Mouse (Mus musculus) testis, postnatal 14 days (tissue): ENCODE results near the gene Cwh43.

ENCODE experiments used
- DNase-seq: peaks from one replicate; pipeline ENCODE4 v3.0.0; 2021; ENCODE audit warnings: low spot score

Cwh43 gene

DNA sequence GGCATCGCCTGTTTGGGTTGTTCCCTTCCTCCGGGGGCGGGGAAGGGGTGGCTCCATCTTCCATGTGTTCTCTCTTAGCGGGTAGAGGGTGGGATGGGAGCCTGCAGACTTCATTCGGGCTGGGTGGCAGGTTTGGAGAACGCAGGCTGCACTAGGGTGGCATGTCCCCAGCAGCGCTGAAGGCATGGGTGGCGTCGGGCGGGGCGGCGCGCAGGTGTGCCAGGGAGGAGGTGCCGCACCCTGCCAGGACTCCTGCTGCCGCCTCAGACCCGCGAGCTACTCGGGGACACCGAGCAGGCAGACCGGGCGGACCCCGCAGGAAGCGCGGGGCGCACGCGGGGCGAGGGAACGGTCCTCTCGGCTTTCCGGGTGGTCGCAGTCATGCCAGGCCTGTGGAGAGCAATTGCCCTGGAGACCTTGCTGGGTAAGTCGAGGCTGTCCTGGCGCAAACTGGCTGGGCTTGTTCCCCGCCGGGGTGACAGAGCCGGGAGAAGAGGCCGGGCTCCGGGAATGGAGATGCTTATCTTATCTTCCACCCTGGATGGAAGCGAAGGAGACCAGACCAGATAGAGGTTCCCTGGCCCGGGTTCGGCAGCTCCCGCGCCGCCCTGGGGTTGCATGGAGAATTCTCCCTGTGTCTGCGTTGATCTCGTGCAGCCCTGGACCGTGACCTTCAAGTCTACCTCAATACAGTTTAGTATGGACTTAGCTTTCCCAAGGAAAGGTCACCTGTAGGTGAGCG, at the start of gene Cwh43:
Gene Cwh43 (plus strand): TSS at position 95 of the 742 bp plus-strand sequence.
- DNase-seq, result peak; percentile 11

DNA sequence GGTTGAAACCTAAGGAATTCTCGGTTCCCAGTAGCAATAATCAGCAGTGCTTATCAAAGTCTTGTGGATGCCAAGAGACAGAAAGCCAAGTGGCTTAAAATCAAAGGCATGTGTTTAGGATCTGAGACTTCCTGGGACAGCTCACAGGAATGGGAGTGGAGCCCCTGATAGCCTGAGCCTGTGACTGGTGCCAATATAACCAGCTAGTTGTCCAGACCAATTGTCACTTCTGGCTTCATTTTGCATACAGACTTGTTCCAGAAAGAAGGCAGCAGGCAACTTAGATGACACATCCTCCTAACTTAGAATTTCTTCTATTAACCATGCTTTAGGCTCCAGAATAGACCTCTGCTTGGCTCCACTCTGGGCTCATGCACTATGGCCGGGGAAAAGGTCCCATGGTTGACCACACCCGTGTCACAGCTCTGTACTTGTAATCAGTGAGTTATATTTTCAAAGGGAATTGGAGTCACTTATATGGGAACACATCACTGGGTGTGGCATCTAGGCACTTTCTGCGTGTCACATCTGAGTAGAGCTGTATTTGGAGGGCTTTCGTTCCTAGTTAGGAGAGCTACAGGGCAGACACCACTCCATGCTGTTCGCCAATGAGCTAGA, 46.6 kb upstream of the Cwh43 start:
- no peak for DNase-seq

DNA sequence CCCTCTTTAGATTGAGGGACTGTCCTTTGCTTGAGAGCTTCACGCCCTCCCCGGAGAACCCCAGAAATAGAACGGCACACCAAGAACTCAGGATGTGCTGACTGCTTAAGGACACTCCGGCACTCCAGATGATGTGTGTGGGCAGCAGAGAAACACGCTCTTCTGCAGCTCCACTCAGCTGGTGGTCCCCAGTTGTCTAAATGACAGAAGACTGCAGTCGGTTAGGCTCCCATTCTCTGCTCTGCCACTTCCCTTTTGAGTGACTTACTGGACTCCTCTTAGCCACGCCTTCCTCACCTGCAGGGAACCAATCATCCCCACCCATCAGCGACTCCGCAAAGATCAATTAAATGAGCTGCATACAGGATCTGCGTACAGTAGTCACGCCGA, 46.1 kb upstream of the Cwh43 start:
- DNase-seq, result no peak

DNA sequence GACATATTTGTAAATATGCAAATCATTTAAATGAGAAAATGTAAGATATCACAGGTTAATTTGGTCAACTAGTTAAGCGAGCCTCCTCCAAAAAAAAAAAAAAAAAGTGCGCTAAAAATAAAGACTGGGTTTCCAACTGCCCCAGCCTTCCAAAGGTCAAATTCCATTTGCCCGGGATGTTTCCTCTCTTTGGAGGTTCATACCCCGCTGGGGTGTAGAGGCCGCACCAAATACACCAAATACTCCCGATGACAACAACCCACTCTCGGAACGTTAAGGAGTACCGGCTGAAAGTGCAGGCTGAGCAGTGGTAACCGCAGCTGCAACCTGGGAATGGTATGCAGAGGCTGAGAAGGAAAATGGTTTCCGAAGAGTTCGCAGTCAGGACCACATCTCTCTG, 45.6 kb upstream of the Cwh43 start:
- no peak for DNase-seq

DNA sequence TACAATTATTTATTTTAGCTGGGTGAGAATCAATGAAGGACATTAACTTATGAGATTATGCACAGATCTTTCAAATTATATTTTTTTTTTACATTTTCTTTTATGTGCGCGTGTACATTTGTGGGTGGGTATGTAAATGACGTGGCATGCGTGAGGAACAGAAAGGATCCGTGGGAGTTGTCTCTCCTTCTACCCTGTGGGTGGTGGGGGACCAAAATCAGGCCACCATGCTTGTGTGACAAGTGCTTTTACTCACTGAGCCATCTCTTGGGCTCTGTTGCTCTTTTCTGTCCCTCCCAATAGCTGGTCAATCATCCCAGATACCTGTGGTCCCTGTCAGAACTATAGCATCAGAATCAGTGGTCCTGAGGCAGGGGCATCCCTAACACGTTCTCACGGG, 43.5 kb upstream of the Cwh43 start:
- no peak for DNase-seq

DNA sequence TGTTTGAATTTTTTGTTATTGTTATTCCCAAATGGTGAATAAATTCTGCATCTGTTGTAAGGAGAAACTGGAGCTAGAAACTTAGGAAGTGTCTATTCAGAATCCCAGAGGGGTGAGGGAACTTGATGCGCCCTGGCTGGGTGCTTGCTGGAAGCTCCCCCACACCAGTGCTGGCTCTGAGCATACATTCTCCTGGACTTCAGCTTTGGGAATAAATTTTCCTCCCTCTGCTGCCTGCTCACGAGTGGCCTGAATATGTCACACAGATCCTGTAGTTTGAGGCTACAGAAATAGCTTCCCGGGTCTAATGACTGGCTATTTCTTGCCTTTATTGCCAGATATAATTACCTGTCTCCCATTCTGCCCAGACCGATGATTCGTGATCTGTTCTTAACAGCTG, 43.1 kb upstream of the Cwh43 start:
- no peak for DNase-seq

DNA sequence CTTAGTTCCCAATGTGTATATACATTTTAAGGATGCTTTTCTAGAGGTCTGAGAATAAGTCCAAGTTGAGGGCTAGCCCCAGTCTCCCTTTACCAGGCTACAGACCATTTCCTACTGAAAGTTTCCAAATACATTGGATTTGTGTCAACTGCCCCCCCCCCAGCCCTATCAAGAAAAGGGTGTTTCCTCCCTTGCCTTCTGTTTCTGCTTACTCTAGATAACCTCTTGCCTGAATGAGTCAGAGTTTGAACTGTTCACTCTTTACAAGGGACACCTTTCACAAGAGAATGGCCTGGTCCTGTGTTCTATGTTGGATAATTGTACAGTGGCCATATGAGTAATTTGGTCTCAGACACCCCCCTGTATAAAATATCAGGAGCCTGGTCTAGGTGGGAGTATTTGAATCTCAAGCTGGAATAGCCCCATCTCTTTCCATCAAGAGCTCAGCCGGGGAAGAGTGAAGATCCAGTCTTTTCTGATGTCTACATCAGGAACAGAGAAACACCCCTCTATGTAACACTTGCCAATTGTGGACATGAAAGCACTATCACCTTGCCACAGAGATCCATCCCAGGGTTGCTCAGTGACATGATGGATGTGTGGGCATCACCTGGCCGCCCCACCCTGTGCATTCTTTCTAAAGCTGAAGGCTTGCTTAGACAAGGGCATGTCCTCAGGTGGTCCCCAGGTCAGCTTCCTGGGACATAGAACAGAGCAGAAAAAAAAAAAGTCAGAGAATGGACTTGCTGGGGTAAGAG, 41.6 kb upstream of the Cwh43 start:
- DNase-seq, result no peak

DNA sequence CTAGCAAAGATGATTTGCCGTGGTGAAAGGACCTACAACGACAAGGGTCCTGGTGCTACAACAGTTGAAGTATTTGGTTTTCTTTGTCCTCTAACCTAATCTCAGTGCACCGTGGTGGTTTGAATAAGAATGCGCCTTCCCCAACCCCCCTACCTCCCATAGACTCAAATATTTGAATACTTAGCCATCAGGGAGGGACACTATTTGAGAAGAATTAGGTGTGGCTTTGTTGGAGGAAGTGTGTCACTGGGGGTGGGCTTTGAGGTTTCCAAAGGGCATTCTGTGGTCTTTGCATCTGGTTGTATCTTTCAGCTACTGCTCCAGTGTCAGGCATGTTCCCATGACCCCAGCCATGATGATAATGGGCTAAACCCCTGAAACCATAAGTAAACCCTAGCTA, 38.0 kb upstream of the Cwh43 start:
- DNase-seq, result no peak

DNA sequence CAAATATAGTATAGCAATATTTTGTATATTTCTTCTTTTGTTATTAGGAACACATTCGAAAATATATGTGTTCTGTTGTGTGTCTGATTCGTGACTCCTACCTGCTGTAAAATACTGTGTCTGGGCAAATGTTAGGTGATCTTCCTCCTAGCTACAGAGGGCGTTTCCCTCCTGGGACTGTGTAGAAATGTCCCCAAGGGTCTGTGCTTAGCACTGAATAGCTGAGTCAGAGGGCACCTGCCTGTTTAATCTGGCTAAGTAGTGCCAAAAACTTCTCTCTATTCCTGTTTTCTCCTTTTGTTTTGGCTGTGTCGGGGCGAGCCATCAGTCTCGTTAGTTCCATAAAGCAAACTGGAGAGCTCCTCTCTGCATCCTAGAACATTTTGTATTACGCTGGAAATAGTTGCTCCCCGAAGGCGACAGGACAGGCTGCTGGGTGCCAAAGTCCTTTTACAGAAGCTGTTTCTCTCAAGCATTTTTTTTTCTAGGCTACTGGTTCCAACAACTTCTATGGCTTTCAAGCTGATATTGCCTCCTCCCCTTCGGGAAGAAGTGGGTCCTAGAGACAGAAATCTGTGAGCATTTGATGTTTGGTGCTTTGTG, 36.9 kb upstream of the Cwh43 start:
- DNase-seq, result no peak

DNA sequence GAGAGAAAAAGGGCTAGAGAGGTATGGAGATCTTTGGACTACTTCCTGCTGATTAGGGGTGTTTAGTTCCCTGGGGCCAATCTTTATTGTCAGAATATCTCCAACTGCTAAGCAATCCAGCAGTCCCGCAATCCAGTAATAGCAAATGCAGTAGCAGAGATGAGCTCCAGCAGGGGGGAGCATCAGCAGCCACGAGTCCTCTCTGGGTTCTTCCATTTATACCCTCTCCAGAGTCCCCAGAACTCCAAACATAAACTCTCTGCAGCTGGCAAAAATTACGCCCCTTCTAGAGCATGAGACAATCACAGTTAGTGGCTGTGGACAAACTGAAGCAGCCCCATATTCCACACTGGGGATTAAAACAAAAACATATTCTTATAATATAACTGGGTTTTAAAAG, 36.1 kb upstream of the Cwh43 start:
- no peak for DNase-seq

DNA sequence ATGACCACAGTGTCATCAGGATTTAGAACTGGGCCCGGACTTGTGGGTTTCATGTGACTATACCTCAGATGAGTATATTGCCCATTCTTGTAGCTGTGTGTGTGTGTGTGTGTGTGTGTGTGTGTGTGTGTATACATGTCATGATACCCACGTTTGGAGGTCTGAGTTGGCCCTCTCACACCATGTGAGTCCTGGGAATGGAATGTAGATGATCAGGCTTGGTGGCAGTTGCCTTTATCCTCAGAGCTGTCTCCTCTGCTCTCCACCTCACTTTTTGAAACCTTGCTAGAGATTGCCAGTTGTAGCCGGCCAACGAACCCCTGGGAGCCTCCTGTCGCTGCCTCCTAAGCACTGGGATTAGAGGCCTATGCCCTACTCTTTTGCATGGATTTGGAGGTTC, 33.3 kb upstream of the Cwh43 start:
- DNase-seq, result no peak

DNA sequence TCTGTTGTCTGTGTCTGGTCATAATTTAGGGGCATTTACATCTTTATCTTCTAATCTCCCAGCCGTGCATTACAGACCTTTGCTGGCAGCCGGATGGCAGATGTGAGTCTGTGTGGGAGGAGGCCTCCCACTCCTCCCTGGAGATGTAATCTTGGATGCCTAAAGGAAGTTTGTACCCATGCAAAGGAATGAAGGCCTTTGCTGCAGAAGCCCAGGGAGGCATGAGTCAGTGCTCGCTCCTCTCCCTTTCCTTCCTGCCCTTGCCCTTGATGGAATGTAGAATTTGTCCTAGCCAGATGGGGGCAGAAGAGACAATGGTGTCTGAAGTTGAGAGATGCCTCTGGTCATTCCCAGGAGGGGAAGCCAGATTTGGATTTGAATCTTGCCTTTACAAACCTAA, 32.7 kb upstream of the Cwh43 start:
- no peak for DNase-seq

DNA sequence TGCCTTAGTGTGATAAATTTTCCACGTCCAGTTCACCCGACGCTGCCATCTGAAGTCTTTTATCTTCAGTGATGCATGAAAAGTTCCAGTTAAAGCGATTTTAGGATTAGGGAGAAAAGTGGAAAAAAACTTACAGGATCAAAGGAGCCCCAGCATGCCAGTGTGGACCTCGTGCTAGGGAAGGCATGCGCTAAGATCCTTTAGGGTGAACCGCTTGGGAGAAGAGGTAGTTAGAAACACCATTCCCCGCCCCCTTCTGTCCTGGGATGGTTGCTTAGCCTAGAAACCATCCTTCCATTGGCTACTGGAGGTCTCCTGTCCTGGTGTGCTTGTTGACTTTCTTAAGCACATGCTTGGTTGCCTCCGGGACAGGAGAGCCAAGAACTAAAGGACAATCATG, 29.8 kb upstream of the Cwh43 start:
- no peak for DNase-seq

DNA sequence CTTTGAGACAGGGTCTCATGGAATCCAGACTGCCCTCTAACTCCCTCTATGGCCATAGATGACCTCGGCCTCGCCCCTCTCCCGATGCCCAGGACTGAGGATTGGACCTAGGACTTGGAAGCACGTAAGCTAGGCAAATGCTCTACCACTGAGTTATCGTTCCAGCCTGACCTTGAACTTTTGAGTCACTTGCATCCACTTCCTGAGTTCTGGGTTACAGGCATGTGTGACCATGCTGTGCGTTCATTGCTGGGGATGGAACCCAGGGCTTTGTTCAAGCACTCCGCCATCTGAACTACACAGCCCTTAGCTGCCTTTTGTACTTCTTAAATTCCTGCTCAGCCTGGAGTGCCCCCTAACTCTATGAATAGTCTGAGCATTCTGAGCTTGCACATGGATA, 29.4 kb upstream of the Cwh43 start:
- DNase-seq, result no peak

DNA sequence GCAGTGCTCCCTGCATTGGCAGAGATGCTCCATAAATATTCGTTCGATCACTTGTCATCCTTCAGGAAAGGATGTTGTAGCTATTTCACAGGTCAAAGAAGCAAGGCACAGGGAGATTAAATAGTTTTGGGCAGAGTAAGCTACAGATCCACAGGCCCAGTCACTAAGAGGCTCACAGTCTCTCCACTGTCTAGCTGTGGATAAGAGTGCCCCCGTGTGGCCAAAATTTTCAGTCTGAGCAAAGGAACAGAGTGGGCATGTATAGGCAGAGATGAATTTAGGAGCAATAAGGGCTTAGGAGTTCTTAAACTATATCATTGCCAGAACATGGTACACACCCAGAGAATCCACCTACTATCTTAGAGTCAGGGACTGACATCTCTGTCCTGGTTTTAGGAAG, 26.0 kb upstream of the Cwh43 start:
- peak; percentile 54 for DNase-seq

DNA sequence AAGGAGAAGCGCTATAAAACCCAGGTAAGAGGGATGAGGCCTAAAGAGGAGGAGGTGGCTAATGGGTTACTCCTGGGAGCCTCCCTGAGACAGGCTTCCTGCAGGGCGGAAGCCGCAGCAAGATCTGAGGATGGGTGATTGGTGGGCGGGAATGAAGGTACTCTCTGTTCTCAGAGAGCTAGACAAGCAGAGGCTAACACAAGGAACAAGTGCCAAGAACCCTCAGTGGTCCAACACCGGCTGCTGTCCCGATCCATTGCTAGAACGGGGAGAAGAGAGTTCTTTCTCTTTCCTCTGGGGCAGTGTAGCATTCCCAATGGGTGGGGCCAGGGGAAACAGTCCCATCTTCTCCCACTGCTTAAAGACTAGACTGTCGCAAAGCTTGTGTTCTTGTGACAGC, 25.0 kb upstream of the Cwh43 start:
- DNase-seq, result no peak

DNA sequence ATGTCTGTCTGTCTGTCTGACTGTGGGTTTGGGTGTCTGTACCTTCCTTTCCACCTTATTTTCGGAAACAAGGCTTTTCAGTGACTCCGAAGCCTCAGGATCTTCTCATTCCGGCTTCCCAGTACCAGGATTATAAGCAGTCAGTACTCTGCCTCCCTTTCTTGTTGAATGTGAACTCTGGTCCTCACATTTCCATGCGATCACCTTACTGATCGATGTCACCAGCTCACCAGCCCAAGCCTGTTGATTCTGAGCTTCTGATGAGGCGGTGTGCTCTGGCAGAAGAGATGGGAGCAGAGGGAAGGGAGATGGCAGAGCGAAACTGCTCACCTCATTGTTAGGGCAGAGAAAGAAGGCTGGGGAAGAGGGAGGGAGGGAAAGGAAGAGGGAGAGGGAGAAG, 24.4 kb upstream of the Cwh43 start:
- DNase-seq, result no peak

DNA sequence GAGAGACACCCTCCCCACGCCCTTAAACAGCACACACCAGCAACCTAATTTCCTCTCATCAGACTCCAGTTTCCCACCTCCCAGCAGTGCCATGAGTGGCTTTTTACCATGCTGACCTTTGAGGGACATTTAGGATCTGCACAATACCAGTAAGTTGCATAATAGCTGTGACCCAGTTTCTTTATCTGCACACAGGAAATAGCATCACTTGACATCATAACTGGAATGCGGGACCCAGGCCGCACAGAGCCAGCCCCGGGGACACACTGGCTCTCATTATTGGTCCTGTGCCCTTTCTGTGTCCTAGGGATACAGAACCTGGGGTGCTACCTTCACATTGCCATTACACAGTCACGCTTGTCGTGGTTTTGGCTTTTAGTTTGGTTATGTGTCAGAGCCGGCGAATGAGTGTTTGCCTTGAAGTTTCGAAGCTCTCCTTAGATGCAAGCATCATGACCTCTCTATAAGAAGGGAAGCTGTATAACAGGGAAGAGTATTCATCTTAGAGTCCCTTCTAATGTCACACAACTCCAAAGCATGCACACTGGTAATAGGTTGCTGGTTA, 23.8 kb upstream of the Cwh43 start:
- no peak for DNase-seq

DNA sequence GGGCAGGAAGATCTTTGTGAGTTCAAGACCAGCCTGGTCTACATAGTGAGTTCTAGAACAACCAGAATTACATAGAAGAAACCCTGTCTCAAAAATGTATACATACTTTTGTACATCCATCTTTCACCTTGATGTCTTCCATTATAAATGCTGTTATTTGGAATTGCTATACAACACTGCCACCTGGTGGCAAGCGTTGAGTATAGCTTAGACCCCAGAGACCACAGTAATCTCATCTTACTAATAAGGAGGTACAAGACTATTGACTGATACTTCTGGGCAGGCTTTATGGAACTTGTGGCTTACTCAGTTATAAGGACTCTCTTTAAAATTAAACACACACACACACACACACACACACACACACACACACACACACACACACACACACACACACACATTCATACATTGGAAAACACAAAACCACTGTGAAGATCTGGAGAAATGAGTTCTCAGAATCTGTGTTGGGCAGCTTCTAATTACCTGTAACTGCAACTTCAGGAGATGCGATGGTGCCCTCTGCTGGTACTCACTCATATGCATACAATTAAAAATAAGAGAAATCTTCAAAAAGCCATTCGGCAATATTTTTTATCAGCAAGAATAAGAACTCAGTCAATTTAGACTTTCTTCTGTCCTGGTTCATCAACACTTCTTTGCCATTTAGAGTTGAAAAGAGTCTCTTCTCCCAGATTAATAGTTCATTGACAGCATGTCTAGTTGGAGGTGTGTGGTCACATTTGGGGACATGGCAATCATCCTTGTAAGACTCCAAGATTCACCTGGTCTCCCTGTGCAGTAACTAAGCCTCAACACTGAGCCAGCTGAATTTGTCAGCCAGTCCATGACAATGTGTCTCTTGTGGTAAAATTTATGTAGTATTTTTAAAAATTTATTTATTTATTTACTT, 22.9 kb upstream of the Cwh43 start:
- peak; percentile 40 for DNase-seq

DNA sequence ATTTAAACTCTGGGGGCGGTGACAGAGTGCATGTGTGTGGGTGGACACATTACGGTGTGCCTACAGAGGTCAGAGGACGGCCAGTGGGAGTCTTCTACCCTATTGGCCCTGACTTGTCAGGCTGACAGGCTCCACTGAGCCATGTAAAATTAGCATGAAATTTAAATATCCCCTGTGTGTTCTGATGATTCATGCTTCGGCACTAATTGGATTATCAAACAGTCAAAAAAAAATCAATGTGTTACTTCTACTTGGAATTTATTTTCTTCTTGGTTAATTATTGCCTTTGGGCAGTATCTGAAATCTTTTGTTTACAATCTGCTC, 22.3 kb upstream of the Cwh43 start:
- no peak for DNase-seq

DNA sequence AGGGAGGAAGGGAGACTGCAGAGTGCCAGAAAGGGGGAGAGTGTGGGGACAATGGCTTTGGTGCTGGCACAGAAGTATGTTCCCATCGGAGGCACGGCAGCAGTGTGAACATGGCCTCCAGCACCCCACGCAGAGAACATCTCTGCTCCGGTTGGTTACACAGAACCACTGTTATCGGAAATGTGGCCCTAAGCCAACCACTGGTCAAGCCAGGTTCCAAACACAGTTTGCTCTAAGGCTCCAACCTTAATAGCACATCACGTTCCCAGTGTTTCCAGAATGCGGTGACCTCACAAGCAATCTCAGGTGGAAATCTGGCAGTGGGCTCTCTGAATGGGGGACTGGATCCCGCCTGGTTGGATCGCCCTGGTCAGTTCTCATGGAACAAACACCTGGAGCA, 12.8 kb upstream of the Cwh43 start:
- peak; percentile 55 for DNase-seq
